Mouse (Mus musculus): ENCODE results near the gene Gm10352.
"Not testable (repeated sequence)": the region's sequence is repeated elsewhere in the genome, so short reads cannot be mapped to it uniquely, and the experiment has no call there.

Gm10352 gene

DNA sequence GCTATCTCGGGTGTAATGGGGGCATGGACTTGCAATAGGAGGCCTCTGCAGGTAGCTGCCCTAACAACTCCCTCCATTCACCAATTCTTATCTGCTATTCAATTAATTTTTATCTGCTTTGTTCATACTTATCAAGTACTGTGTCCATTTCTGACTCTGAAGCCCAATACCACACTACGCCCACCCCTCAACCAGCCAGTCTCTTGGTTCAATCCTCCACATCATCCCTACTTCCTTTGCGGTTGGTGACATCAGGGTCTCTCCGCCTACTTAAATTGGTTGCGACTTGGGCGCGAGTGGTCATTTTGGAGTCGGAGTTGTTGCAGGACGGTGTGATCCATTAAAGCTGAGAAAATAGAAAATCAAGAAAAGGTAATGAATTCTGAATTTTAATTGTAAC is at the start of gene Gm10352:
Gene Gm10352, plus strand, starts transcription at position 301 of the 400 bp plus-strand sequence.
- DNase-seq: not testable (repeated sequence)

DNA sequence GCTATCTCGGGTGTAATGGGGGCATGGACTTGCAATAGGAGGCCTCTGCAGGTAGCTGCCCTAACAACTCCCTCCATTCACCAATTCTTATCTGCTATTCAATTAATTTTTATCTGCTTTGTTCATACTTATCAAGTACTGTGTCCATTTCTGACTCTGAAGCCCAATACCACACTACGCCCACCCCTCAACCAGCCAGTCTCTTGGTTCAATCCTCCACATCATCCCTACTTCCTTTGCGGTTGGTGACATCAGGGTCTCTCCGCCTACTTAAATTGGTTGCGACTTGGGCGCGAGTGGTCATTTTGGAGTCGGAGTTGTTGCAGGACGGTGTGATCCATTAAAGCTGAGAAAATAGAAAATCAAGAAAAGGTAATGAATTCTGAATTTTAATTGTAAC is 31.5 kb downstream of the Gm10352 start, which contains the start of gene Gm29289:
Gene Gm29289, plus strand, starts transcription at position 301 of the 400 bp plus-strand sequence.
- not testable (repeated sequence) for DNase-seq
